Mouse (Mus musculus): ENCODE measurements around the gene AK157302. TPM values are rescaled to one million over a fixed set of nuclear protein-coding genes. Genes with fewer than 3 reads are reported as not detected.
"Not testable (repeated sequence)": the region's sequence is repeated elsewhere in the genome, so short reads cannot be mapped to it uniquely, and the experiment has no call there.

The AK157302 gene
- polyA plus RNA-seq (2012; rRNA removed), result 1.5 and 1.8 TPM in 2 replicates

DNA sequence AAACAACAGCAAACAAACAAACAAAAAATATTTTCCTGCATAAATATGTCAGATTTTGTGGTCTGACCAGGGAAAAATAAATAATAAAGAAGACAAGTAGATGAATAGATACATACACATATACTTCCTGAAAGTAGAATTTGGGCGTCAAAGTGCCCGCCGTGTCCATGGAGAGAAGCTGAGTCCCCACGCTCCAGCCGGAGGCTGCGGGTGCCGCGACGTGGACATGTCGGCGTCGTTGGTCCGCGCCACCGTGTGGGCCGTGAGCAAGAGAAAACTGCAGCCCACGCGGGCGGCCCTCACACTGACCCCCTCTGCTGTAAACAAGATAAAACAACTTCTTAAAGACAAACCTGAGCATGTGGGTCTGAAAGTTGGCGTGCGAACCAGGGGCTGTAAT, at the start of gene AK157302:
AK157302 (plus strand) TSS at position 144 of the 400 bp plus-strand sequence.
- no peak for TF ChIP-seq CTCF (IDR thresholded peaks at IDR 0.05; ENCODE audit: borderline replicate concordance, insufficient read depth, low read depth, low read length)
- TF ChIP-seq POLR2A (IDR thresholded peaks at IDR 0.05; ENCODE audit: borderline replicate concordance, insufficient read depth, low read length), result no peak
- WGBS, result 94% methylated on average over 21 of the region's 21 CpGs

DNA sequence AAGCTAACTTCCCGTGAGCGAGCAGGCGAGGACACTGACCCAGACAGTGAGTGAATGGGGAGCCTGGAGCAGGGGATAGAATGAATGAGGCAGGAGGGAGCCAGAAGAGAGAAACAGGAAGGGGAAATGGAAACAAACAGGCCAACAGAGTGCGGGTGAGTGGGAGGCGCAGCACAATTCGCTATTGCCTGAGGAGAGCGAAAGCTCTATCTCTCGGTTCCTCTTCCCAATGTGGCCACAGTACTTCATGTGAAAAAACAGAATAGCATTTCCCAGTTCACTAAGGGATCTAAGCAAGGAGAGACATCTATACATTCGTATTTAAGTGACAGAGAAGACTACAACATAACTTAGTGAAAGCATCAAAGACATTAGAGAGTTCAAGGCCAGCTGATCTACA, 48.2 kb upstream of the AK157302 start:
- 81% methylated on average over 9 of the region's 9 CpGs for WGBS
- H3K4me3 ChIP-seq (replicated peaks; ENCODE audit: insufficient read depth, low read depth, low read length), result no peak overlapping the region
- DNase-seq, result no peak
- H3K4me1 ChIP-seq (ENCODE audit: control insufficient read depth, insufficient read depth, low read length), result peaks cover 1% of the 10 kb centered on the region
- H3K27ac ChIP-seq (ENCODE audit: insufficient read depth, low read length), result no peak overlapping the region
- H3K27me3 ChIP-seq (ENCODE audit: control insufficient read depth, insufficient read depth, low read length), result no peaks in the 10 kb centered on the region
- no peak for TF ChIP-seq POLR2A (IDR thresholded peaks at IDR 0.05; ENCODE audit: borderline replicate concordance, insufficient read depth, low read length)
- no peak for TF ChIP-seq CTCF (IDR thresholded peaks at IDR 0.05; ENCODE audit: borderline replicate concordance, insufficient read depth, low read depth, low read length)

More for the DNA sequence above, at the start of gene AK157302:
- H3K4me1 ChIP-seq (ENCODE audit: control insufficient read depth, insufficient read depth, low read length), result no peaks in the 10 kb centered on the region
- no peak within 1 kb of the TSS for H3K27ac ChIP-seq (ENCODE audit: insufficient read depth, low read length)
- DNase-seq, result peak in 1 of 2 experiments; percentile 18
- H3K27me3 ChIP-seq (ENCODE audit: control insufficient read depth, insufficient read depth, low read length), result no peaks in the 10 kb centered on the region
- H3K4me3 ChIP-seq (replicated peaks; ENCODE audit: insufficient read depth, low read depth, low read length), result no peak within 1 kb of the TSS

DNA sequence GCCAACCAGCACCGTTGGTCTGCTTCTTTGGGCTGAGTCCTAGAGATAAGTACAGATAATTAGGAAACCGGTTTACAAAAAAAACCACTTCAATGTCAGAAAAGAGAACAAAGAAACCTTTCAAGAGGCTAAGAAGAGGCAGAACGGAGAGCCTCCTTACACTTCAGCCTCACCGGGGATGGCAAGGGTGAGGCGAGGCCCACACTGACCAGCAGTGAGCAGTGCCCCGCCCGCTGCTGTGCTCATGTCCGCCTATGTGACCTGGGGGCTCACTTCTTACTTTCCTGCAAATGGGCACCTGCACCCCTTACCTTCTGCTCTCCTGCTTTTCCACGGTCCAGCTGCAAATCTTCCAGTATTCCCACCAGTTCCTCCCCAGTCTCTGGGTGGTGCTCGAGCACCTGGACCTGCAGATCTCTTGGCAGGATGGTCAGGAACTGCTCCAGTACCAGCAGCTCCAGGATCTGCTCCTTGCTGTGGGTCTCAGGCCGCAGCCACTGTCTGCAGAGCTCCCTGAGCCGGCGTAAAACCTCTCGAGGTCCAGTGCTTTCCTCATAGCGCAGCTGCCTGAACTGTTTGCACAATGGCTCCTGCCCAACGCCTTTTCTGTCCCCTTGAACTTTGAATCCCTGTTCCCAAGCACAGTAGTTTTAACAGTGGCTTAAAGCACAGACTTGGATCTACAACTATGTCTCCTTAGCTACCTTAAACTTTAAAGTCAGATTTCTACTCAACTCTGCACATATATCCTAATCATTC, 47.0 kb upstream of the AK157302 start:
- no peaks in the 10 kb centered on the region for H3K27me3 ChIP-seq (ENCODE audit: control insufficient read depth, insufficient read depth, low read length)
- no peak overlapping the region for H3K27ac ChIP-seq (ENCODE audit: insufficient read depth, low read length)
- 84% methylated on average over 16 of the region's 16 CpGs for whole genome bisulfite sequencing
- TF ChIP-seq CTCF (IDR thresholded peaks at IDR 0.05; ENCODE audit: borderline replicate concordance, insufficient read depth, low read depth, low read length) (no peak), POLR2A (IDR thresholded peaks at IDR 0.05; ENCODE audit: borderline replicate concordance, insufficient read depth, low read length) (no peak)
- no peak for DNase-seq
- H3K4me3 ChIP-seq (replicated peaks; ENCODE audit: insufficient read depth, low read depth, low read length), result no peak overlapping the region
- H3K4me1 ChIP-seq (ENCODE audit: control insufficient read depth, insufficient read depth, low read length), result peaks cover 4% of the 10 kb centered on the region

GRCm38 (mm10) chr13:21453042-21453441, 42.0 kb upstream of the AK157302 start:
- 2% methylated on average over 13 of the region's 13 CpGs for WGBS
- Histone ChIP-seq H3K4me1 (ENCODE audit: control insufficient read depth, insufficient read depth, low read length) (peaks cover 4% of the 10 kb centered on the region), H3K4me3 (replicated peaks; ENCODE audit: insufficient read depth, low read depth, low read length) (peak overlapping the region; percentile 79), H3K27me3 (ENCODE audit: control insufficient read depth, insufficient read depth, low read length) (no peaks in the 10 kb centered on the region), H3K27ac (ENCODE audit: insufficient read depth, low read length) (peak overlapping the region; percentile 50)
- DNase-seq, result no peak
- no peak for TF ChIP-seq POLR2A (IDR thresholded peaks at IDR 0.05; ENCODE audit: borderline replicate concordance, insufficient read depth, low read length)
- TF ChIP-seq CTCF (IDR thresholded peaks at IDR 0.05; ENCODE audit: borderline replicate concordance, insufficient read depth, low read depth, low read length), result no peak

- Histone ChIP-seq H3K4me1 (ENCODE audit: control insufficient read depth, insufficient read depth, low read length) (peaks cover 4% of the 10 kb centered on the region), H3K27me3 (ENCODE audit: control insufficient read depth, insufficient read depth, low read length) (no peaks in the 10 kb centered on the region), H3K4me3 (replicated peaks; ENCODE audit: insufficient read depth, low read depth, low read length) (peak within 1 kb of the TSS; percentile 79), H3K27ac (ENCODE audit: insufficient read depth, low read length) (peak within 1 kb of the TSS; percentile 50)
- DNase-seq, result peak; percentile 87 to 88
- no peak for TF ChIP-seq CTCF (IDR thresholded peaks at IDR 0.05; ENCODE audit: borderline replicate concordance, insufficient read depth, low read depth, low read length)
- TF ChIP-seq POLR2A (IDR thresholded peaks at IDR 0.05; ENCODE audit: borderline replicate concordance, insufficient read depth, low read length), result peak; percentile 74
- WGBS, result under 1% methylated on average over 23 of the region's 23 CpGs
These were observed 41.6 kb upstream of the AK157302 start, which contains the start of gene Zscan26 for GRCm38 (mm10) chr13:21453449-21453848. Gene Zscan26 (minus strand): TSS chr13:21453730.

- no peak for TF ChIP-seq CTCF (IDR thresholded peaks at IDR 0.05; ENCODE audit: borderline replicate concordance, insufficient read depth, low read depth, low read length)
- TF ChIP-seq POLR2A (IDR thresholded peaks at IDR 0.05; ENCODE audit: borderline replicate concordance, insufficient read depth, low read length), result no peak
- DNase-seq, result no peak
- peaks cover 4% of the 10 kb centered on the region for H3K4me1 ChIP-seq (ENCODE audit: control insufficient read depth, insufficient read depth, low read length)
- no peak overlapping the region for H3K4me3 ChIP-seq (replicated peaks; ENCODE audit: insufficient read depth, low read depth, low read length)
- H3K27me3 ChIP-seq (ENCODE audit: control insufficient read depth, insufficient read depth, low read length), result no peaks in the 10 kb centered on the region
- no peak overlapping the region for H3K27ac ChIP-seq (ENCODE audit: insufficient read depth, low read length)
- WGBS, result 97% methylated on average over 3 of the region's 3 CpGs
These were observed 40.9 kb upstream of the AK157302 start for GRCm38 (mm10) chr13:21454133-21454532.

- H3K27ac ChIP-seq (ENCODE audit: insufficient read depth, low read length), result no peak overlapping the region
- H3K4me1 ChIP-seq (ENCODE audit: control insufficient read depth, insufficient read depth, low read length), result peaks cover 4% of the 10 kb centered on the region
- no peak for DNase-seq
- no peak for TF ChIP-seq POLR2A (IDR thresholded peaks at IDR 0.05; ENCODE audit: borderline replicate concordance, insufficient read depth, low read length)
- TF ChIP-seq CTCF (IDR thresholded peaks at IDR 0.05; ENCODE audit: borderline replicate concordance, insufficient read depth, low read depth, low read length), result no peak
- WGBS, result 13% methylated on average over 4 of the region's 4 CpGs
- H3K27me3 ChIP-seq (ENCODE audit: control insufficient read depth, insufficient read depth, low read length), result no peaks in the 10 kb centered on the region
- no peak overlapping the region for H3K4me3 ChIP-seq (replicated peaks; ENCODE audit: insufficient read depth, low read depth, low read length)
These were observed 38.7 kb upstream of the AK157302 start for GRCm38 (mm10) chr13:21456347-21456746.

DNA sequence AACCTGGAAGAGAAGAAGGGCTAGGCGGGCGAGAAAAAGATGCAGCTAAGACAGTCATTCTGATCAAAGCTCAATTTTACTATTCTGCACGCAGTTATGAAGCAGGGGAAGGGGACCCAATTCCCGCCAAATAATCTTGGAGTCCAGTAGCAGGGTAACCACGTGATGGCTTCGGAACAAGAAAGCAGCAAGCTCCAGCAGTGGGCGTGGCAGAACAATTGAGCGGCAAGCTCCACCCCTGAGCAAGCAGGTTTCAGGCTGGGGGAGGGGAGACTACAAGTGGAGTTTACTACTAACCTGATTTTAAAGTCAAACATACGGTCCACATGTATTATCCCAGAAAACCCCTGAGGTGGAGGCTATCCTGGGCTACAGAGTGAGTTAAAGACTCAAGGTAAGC, 32.5 kb upstream of the AK157302 start:
- H3K4me3 ChIP-seq (replicated peaks; ENCODE audit: insufficient read depth, low read depth, low read length); H3K27me3 ChIP-seq (ENCODE audit: control insufficient read depth, insufficient read depth, low read length); DNase-seq; H3K4me1 ChIP-seq (ENCODE audit: control insufficient read depth, insufficient read depth, low read length); H3K27ac ChIP-seq (ENCODE audit: insufficient read depth, low read length): not testable (repeated sequence)
- WGBS, result 48% methylated on average over 9 of the region's 9 CpGs
